Mouse (Mus musculus) heart, postnatal 4 days (tissue): Measurements from ENCODE around the gene Kcnj15. TPM values are rescaled to one million over a fixed set of nuclear protein-coding genes. Genes with fewer than 3 reads are reported as not detected.

Experiments
- DNase-seq: peaks from one replicate; pipeline ENCODE4 v3.0.0; 2021
- total RNA-seq, 2 experiments: library from RNA; stranded (reverse); gene quantifications; 2 replicates each; pipeline ENCODE4 v1.2.3; 2021

The Kcnj15 gene
- total RNA-seq, 2 experiments from 2014 or later = 2.3 to 2.6 TPM

GRCm38 (mm10) chr16:95292843-95293505 is 35.6 kb downstream of the Kcnj15 start:
- no peak for DNase-seq

- no peak for DNase-seq
Observed at GRCm38 (mm10) chr16:95297651-95298050, 40.3 kb downstream of the Kcnj15 start.

GRCm38 (mm10) chr16:95301667-95302066 is 44.3 kb downstream of the Kcnj15 start:
- no peak for DNase-seq

GRCm38 (mm10) chr16:95303676-95304075 is 46.3 kb downstream of the Kcnj15 start:
- no peak for DNase-seq

- no peak for DNase-seq
Observed at GRCm38 (mm10) chr16:95307823-95308360, 50.5 kb downstream of the Kcnj15 start.

- peak; percentile 21 for DNase-seq
Observed at GRCm38 (mm10) chr16:95321945-95322625, 64.7 kb downstream of the Kcnj15 start.

GRCm38 (mm10) chr16:95332159-95332558 is 74.8 kb downstream of the Kcnj15 start:
- no peak for DNase-seq

GRCm38 (mm10) chr16:95340885-95341791 is 83.8 kb downstream of the Kcnj15 start:
- peak; percentile 92 for DNase-seq

- no peak for DNase-seq
Observed at GRCm38 (mm10) chr16:95342030-95342429, 84.7 kb downstream of the Kcnj15 start.

- no peak for DNase-seq
Observed at GRCm38 (mm10) chr16:95344961-95345360, 87.6 kb downstream of the Kcnj15 start.

- peak; percentile 85 for DNase-seq
Observed at GRCm38 (mm10) chr16:95345882-95346281, 88.5 kb downstream of the Kcnj15 start.

GRCm38 (mm10) chr16:95347202-95347601 is 89.8 kb downstream of the Kcnj15 start:
- DNase-seq = peak; percentile 76

GRCm38 (mm10) chr16:95348555-95348954 is 91.2 kb downstream of the Kcnj15 start:
- no peak for DNase-seq

- DNase-seq = no peak
Observed at GRCm38 (mm10) chr16:95349344-95349743, 92.0 kb downstream of the Kcnj15 start.

GRCm38 (mm10) chr16:95349745-95350144 is 92.4 kb downstream of the Kcnj15 start:
- DNase-seq = no peak
